Mouse (Mus musculus): ENCODE data around the gene Rbm34. TPM values are rescaled to one million over a fixed set of nuclear protein-coding genes. Genes with fewer than 3 reads are reported as not detected.
"Not testable (repeated sequence)": the region's sequence is repeated elsewhere in the genome, so short reads cannot be mapped to it uniquely, and the experiment has no call there.

The Rbm34 gene
- 10 to 100 TPM; 13.1 to 14.2 TPM for total RNA-seq (2021)
- long read RNA-seq, experiment 1, transcript Rbm34-201 (11 exons, 3,424 nt), result major isoform, 19 of 30 reads
- long read RNA-seq, experiment 1, transcript Rbm34-203 (10 exons, 1,509 nt), result minor isoform, 5 of 30 reads
- long read RNA-seq, experiment 1, partial matches to known transcripts, result 3 of 30 reads
- long read RNA-seq, experiment 1, other reads (novel, unspliced or antisense), result 3 of 30 reads
- long read RNA-seq, experiment 2, partial matches to known transcripts, result 0 of 5 reads
- long read RNA-seq, experiment 2, other reads (novel, unspliced or antisense), result 1 of 5 reads

DNA sequence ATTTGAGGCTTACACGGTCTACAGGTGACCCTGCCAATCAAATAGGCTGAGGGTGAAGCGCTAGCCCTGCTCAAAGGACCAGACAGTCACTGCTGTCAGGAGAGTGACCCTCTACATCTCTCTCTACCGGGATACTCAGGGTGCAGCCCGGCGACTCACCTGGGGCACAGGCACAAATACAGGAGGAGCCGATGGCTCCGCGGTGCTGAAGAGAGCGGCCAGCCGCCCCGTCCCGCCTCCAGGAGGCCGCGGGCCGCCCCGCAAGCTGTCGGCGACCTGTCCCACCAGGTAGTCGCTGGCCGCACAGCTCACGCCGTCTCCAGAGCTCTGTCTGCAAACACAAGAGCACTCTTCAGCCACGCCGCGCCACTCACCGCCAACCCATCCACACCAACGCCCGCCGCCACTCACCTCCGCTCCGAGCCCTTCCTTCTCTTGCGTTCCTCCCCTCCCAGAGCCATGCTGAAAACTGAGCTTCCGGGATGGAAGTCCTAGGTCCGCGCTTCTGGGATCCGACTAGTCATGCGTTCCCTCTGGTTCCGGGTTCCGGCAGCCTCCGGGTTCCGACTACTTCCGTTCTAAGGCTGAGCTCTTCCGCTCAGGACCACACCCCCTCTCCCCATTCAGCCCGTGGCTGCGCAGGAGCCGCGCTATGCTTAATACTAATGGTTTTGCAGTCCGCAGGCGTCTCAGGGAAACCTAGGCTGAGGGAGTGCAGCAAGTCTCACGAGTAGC lies at the start of gene Rbm34:
Rbm34 (minus strand) TSS at position 493 of the 735 bp plus-strand sequence.
- DNase-seq, result peak; percentile 93 to 94

DNA sequence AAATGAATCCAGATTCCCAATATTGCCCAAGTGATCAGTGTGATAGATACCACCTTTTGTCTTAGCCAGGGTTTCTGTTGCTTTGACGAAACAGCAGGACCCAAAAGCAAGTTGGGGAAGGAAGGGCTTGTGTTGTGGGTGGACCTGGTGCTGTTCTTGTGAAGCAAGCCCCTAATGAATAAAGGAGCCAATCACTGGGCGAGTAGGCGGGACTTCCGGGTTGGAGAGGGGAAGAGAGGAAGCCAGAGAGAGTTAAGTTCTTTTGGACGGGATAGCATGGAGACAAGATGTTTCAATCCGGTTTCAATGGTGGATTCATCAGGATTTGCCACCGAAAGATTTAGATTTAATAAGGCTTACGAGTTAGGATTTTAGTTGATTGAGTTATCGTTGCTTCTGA lies 40.8 kb upstream of the Rbm34 start:
- no peak for DNase-seq

DNA sequence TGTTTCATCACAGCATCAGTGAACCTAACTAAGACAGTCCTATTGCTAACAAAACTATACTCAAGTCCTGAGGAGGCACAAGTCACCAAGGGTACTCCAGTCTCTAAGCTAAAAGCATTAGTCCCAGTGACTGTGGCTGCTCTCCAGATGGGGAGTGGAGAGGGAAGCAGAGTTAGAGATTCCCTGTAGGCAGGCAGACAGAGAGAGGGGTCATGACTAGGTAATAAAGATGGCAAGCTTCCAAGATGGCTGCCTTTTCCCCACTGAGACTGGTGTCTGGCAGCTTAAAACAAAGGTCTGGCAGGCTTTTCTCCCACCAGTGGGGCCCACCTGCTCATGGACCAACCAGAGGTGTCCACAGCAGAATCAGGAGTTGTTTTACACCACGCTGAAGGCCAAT lies 23.6 kb upstream of the Rbm34 start:
- no peak for DNase-seq

- no peak for DNase-seq
Measured at GRCm38 (mm10) chr8:126989363-126990153, 18.7 kb upstream of the Rbm34 start.

DNA sequence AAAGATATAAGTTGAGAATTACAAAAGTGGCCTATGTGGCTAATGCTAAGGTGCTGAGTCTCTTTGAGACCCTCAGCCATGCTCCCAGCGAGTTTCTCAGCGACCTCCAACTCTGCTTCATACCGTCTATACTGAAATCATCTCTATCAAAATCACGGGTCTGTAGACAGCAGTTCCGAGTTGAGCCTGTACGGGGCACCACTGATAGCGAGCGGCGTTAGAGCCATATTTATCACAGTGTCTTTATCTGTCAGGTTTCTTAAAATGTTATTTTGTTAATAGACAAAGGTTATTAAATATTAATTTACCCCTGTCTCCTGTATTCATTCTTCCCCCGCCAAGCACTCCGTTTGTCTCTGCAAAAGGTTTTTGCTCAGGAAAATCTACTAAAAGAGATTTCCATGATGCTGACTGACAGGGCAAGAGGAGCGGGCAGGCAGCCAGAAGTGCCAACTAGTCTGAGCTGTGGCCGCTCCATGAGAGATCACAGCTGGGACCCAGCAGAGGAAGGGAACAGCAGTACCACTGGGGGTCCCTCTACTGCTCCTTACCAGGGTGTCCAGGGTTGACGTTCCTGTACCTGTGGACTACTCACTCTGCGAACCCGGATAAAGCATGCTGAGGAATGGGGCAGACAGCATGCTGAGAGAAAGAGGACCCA lies 17.6 kb upstream of the Rbm34 start:
- no peak for DNase-seq

GRCm38 (mm10) chr8:126986495-126986894 lies 15.6 kb upstream of the Rbm34 start:
- peak; percentile 79 to 82 for DNase-seq

DNA sequence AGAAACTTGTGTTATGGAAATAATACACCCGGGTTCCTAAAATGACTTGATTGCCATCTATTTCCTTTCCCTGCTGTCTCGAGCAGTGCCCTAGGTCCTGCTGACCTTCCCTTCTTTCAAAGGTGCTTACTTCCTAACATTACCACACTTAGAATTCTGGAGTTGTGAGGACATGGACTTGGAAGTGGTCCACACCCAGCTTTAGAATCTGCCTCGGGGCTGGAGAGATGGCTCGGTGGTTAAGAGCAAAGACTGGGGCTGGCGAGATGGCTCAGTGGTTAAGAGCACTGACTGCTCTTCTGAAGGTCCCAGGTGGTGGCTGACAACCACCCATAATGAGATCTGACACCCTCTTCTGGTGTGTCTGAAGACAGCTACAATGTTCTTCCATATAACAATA lies 9.2 kb upstream of the Rbm34 start:
- DNase-seq, result no peak

DNA sequence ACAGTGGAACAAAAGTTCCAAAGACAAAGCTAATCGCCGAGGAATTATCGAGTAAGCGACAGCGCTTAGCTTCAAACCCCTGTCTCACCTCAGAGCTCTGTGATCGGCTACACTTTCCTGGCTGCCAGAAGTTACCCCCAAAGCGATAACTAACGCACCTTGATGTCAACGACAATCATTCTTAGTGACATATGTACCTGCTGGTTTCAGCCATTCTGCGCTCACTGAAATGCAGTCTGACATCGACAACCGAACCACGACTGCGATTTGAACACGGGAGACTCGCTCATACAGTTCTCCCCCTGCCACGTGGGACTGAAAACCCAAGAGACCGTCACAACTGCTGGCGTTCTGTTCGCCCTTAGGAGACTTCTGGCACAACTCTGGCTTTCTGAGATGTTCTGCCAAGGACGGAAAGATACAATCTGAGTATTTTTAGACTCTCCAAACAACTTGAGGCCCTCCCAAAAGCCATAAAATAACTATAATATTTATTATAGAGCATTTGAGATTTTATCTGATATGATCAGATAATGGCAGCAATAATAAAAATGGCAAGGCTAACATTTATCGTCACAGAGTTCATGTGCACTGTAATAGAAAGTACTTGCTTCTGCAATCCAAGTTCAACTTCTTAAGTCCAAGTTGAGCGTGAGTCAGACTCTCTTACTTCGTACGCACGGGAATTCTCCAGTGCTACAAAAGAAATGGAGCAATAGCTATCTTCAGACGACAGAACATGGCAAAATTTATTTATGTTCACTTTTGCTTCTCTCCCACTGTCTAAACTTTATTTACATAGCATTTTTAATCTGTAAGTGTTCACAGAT lies 8.4 kb upstream of the Rbm34 start:
- peak; percentile 31 to 48 for DNase-seq

GRCm38 (mm10) chr8:126978535-126978934 lies 7.7 kb upstream of the Rbm34 start:
- not testable (repeated sequence) for DNase-seq

DNA sequence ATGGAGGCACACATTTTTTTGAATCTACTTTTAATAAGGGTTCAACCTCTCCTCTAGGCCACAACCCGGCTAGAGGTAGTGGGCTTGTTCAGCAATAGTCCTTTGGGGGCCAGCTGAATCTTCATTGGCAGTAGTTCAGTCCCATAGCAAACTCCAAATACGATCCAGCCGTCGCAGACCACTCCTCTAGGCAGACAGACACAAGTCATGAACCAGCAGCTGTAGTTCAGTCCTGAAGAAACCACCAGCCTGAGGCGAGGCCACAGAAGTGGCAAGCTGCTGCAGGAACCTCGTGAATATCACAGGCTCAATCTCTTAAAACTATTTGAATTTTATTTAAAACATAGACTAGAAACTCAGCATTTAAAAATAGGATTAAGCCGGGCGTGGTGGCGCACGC lies 7.2 kb upstream of the Rbm34 start:
- no peak for DNase-seq

GRCm38 (mm10) chr8:126976608-126977348 lies 5.9 kb upstream of the Rbm34 start:
- no peak for DNase-seq

DNA sequence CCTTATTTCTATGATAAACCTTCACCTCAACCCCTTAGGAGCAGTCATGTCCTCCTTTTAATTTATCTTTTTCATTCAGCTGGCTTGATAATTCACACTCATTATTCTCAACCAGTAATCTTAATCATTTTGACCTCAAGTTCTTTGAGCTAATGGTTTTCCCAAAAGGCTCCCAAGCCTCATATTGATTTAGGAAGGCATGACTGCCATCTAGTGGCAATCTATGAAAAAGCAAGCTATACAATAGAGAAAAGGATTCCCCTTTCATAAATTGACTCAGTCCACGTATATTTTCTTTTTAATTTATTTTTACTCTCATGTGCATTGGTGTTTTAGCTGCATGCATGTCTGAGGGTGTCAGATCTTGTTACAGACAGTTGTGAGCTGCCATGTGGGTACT lies 4.8 kb upstream of the Rbm34 start:
- peak in 1 of 2 experiments; percentile 17 for DNase-seq

- no peak for DNase-seq
Measured at GRCm38 (mm10) chr8:126974511-126974910, 3.6 kb upstream of the Rbm34 start.

- no peak for DNase-seq
Measured at GRCm38 (mm10) chr8:126973686-126974265, 2.9 kb upstream of the Rbm34 start.

GRCm38 (mm10) chr8:126972649-126973048 lies 1.8 kb upstream of the Rbm34 start:
- DNase-seq, result no peak

DNA sequence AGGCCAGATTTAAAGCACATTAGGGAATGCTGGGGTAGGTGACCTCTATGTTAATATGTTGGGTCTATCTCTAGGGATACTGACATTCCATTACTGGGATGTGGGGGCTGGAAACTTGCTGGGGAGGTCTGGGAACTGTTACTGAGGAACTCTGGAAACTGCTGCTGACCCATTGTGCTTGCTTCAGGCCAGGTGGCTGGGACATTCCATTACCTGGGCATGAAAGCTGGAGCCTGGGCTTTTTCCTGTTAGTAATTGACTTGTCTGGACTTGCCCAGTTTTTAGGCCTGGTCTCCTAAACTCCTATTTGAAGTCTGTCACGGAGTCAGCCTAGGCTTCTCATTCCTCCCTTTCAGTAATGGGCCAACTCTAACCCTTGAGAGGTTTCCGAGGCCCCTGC lies 1.2 kb upstream of the Rbm34 start:
- no peak for DNase-seq

DNA sequence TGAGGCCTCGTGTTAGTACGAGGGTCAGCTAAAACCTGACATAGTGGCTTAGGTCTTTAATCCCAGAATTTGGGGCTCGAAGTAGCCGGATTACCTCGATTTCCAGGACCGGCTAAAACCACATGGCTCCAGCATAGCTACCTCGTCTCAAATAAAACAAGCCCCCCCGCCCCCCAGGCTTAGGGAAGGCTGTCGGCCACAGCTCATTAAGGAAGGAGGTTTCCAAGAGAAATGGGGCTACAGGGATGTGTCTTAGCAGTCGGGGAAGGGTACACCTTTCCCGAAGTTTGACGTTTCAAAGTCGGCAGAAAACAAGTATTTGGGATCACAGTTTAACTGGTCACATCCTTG lies 418 bp upstream of the Rbm34 start:
- no peak for DNase-seq

DNA sequence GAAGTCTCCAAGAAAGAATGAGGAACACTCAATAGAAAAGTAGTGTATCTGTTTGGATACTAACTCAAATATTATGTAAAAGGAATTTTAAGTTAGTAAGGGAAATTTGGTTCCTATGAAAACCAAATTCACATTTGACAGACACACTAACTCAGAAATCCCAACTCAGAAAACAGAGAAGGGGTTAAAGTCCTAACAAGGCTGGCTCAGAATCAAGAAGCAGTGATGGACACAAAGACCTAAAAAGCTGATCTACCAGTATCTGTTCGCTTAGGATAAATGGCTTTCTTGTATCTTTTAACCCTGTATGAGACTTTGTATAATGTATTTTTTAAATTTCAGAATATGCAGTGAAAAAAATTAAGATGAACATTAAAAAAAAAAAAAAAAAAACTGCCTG lies 1.3 kb downstream of the Rbm34 start:
- DNase-seq, result no peak

DNA sequence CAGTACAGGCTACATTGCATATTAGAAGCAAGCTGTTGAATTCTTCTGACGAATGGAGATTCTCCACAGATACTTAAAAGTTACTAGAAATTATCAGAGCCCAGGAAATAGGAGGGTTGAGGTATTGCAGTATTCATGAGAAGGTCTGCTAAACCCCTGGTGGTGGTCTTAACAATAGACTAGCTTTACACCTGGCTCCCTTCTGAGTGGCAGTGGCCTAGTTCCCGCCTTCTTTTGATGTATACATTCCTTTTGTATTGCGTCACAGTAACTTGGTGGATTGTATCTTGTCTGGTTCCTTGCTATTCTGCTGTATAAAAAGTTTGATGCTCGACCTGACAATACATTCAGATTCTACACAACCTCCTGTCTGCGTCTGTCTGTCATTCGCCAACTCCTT lies 2.8 kb downstream of the Rbm34 start:
- DNase-seq, result no peak

GRCm38 (mm10) chr8:126965246-126965645 lies 5.6 kb downstream of the Rbm34 start:
- no peak for DNase-seq

Data from adrenal gland, postnatal 36 days (tissue).